Mouse (Mus musculus) hindbrain, embryonic 10.5 days (tissue): ENCODE measurements around the gene Tnfaip6. TPM values are rescaled to one million over a fixed set of nuclear protein-coding genes. Genes with fewer than 3 reads are reported as not detected.

Source experiments
- DNase-seq: peaks from one replicate; pipeline ENCODE4 v3.0.0-alpha.2; 2017; ENCODE audit warnings: low spot score
- H3K27ac ChIP-seq: fragments of 300-500 bp; sonication (generic); 2 replicates; pipeline ENCODE4 v1.5.1; 2016; ENCODE audit warnings: mild to moderate bottlenecking, moderate library complexity
- H3K27me3 ChIP-seq: fragments of 300-500 bp; sonication (generic); 2 replicates; pipeline ENCODE4 v1.6.1; 2016; ENCODE audit warnings: mild to moderate bottlenecking; ENCODE audit not compliant: poor library complexity, insufficient read depth, severe bottlenecking
- H3K36me3 ChIP-seq: fragments of 300-500 bp; sonication (generic); 2 replicates; pipeline ENCODE4 v1.6.1; 2016; ENCODE audit warnings: mild to moderate bottlenecking, moderate library complexity
- H3K4me1 ChIP-seq: fragments of 300-500 bp; sonication (generic); replicated peaks from 2 replicates; pipeline ENCODE4 v1.6.1; 2016; ENCODE audit warnings: mild to moderate bottlenecking
- H3K4me3 ChIP-seq: fragments of 300-500 bp; sonication (generic); 2 replicates; pipeline ENCODE4 v1.5.1; 2016; ENCODE audit warnings: mild to moderate bottlenecking, moderate library complexity
- H3K9me3 ChIP-seq: fragments of 300-500 bp; sonication (generic); 2 replicates; pipeline ENCODE4 v1.6.1; 2016; ENCODE audit warnings: mild to moderate bottlenecking, moderate library complexity
- WGBS: fragments of 180-500 bp; shearing (Covaris S2); methylation state at CpG from one replicate; pipeline ENCODE4 v1.1.7; 2016; 5-methylcytosine and 5-hydroxymethylcytosine counted together
- polyA plus RNA-seq: library from polyadenylated mRNA; unstranded; fragments of >200 nt; fragmentation: Nextera tagmentation; extraction: Ambion mirVana; gene quantifications from 2 replicates; pipeline ENCODE4 v1.2.1, GENCODE M21; 2016

Gene Tnfaip6
- polyA plus RNA-seq, 1 experiment from 2014 or later, result 28.6 TPM

DNA sequence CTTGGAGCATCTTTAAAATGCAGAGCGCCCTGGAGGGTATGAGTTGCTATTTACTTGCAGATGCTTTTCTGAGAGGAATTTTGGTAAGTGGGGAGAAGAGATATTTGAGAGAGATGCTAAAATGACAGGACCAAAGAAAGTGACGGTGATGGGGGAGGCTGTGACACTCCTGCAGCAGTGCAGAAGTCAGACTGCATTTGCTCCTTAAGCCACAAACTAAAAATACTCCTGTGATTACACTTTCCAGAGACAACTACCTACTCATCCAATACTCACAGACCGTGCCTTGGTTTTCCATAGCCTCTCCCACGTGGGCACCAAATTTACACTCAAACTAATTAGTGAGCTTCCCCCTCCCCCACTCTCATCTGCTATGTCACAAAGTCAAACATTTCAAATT, 2.7 kb upstream of the Tnfaip6 start:
- Histone ChIP-seq H3K36me3 (no peaks in the 10 kb centered on the region), H3K9me3 (0 out of 2 replicates have a peak, but pooled peaks cover 2% of the 10 kb centered on the region), H3K4me1 (peaks cover 24% of the 10 kb centered on the region), H3K4me3 (no peak overlapping the region), H3K27ac (no peak overlapping the region), H3K27me3 (no peaks in the 10 kb centered on the region)
- WGBS, result 83% methylated on average over 4 of the region's 4 CpGs
- no peak for DNase-seq

GRCm38 (mm10) chr2:52036929-52037595, 747 bp upstream of the Tnfaip6 start:
- DNase-seq, result peak; percentile 47
- H3K9me3 ChIP-seq, result 0 out of 2 replicates have a peak, but pooled peaks cover 2% of the 10 kb centered on the region
- peaks cover 24% of the 10 kb centered on the region for H3K4me1 ChIP-seq
- WGBS, result 34% methylated on average over 9 of the region's 11 CpGs
- H3K27ac ChIP-seq, result peak overlapping the region; percentile 86
- no peaks in the 10 kb centered on the region for H3K27me3 ChIP-seq
- peak overlapping the region; percentile 59 for H3K4me3 ChIP-seq
- H3K36me3 ChIP-seq, result no peaks in the 10 kb centered on the region

DNA sequence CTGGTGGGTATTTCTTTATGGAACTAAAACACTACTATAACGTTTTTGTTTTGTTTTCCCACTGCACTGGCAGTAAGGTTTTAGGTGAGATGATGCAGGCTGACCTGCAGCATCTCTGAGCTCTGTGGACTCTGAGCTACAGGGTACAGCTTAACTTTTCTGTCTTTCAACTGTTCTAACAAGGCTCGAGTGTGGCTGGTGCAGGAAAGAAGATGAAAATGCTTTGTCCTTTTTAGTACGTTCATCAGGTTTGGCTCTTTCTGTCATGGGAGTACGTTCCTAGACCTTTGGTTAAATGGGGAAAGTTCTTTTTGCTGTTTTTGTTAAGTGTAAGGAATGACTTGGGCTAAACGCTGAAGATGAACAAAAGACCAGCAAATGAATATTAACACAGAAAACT, 749 bp downstream of the Tnfaip6 start:
- no peak for DNase-seq
- no peaks in the 10 kb centered on the region for H3K27me3 ChIP-seq
- H3K27ac ChIP-seq, result peak overlapping the region; percentile 86
- 30% methylated on average over 5 of the region's 5 CpGs for WGBS
- H3K36me3 ChIP-seq, result peaks cover 2% of the 10 kb centered on the region; the same call in 1 of the 2 replicates
- no peaks in the 10 kb centered on the region for H3K9me3 ChIP-seq
- H3K4me1 ChIP-seq, result peaks cover 27% of the 10 kb centered on the region
- peak overlapping the region; percentile 59 for H3K4me3 ChIP-seq

DNA sequence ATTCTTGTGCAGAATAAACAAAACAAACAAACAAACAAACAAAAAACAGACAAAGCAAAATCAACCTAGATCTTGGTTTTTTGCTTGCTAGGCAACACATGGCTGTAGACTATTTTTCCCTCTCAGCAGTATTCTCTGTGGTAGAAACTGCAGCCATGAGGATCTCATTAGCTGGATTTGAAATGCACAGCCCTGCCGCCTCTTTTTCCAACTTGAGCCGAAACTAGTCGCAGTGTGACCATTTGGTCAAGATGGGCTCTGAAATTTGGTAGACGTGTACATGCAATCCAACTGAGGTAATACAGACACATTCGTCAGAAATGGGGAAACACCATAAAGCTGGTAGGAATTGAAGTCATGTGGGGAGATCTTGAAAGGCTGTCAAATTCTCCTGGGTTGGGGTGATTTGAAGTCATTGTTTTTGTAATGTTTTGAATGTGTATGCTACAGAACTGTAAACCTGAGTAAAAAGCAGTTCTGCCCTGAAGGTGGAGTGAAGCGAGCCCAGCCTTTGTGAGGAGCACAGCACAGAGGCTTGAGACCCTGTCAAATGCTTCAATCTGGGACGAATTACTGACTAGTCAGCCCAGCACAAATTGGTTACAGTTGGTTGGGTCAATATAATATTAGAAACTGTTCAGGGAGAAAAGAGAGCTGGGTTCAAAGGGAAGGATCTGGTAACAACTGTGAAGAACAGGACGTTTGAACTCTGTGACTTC, 1.4 kb downstream of the Tnfaip6 start:
- Histone ChIP-seq H3K36me3 (peaks cover 8% of the 10 kb centered on the region), H3K9me3 (no peaks in the 10 kb centered on the region), H3K27me3 (no peaks in the 10 kb centered on the region), H3K4me1 (peaks cover 28% of the 10 kb centered on the region), H3K27ac (peak overlapping the region; percentile 72), H3K4me3 (peak overlapping the region; percentile 59)
- WGBS, result 29% methylated on average over 8 of the region's 8 CpGs
- DNase-seq, result peak; percentile 43

GRCm38 (mm10) chr2:52042132-52042531, 4.3 kb downstream of the Tnfaip6 start:
- Histone ChIP-seq H3K36me3 (peaks cover 23% of the 10 kb centered on the region), H3K27me3 (no peaks in the 10 kb centered on the region), H3K9me3 (no peaks in the 10 kb centered on the region), H3K27ac (no peak overlapping the region), H3K4me1 (peaks cover 19% of the 10 kb centered on the region), H3K4me3 (no peak overlapping the region)
- 70% methylated on average over 3 of the region's 3 CpGs for WGBS
- DNase-seq, result no peak

DNA sequence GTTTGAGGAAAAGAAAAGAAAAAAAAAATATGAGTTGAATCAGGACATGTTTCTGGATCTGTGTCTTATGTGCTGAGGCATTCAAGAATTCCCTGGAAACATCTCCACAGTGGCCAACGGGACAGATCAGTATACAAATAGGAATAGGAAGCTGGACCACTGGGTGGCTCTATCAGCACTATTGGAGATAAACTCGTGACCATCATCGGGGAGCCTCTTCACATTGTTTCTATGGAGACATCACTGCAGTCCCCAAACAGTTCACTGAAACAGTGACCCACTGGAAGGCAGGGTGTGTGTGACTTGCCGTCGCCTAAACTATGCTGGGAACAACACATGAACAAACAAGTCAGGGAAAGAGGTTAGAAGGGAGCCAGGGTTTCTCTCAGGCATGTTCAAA, 4.9 kb downstream of the Tnfaip6 start:
- WGBS, result 66% methylated on average over 5 of the region's 5 CpGs
- H3K27ac ChIP-seq, result no peak overlapping the region
- H3K27me3 ChIP-seq, result no peaks in the 10 kb centered on the region
- DNase-seq, result no peak
- no peaks in the 10 kb centered on the region for H3K9me3 ChIP-seq
- H3K36me3 ChIP-seq, result peaks cover 29% of the 10 kb centered on the region
- peaks cover 14% of the 10 kb centered on the region; the same call in 1 of the 2 replicates for H3K4me1 ChIP-seq
- no peak overlapping the region for H3K4me3 ChIP-seq

GRCm38 (mm10) chr2:52043485-52043884, 5.7 kb downstream of the Tnfaip6 start:
- H3K4me3 ChIP-seq, result no peak overlapping the region
- no peak for DNase-seq
- peaks cover 36% of the 10 kb centered on the region for H3K36me3 ChIP-seq
- no peaks in the 10 kb centered on the region for H3K9me3 ChIP-seq
- H3K4me1 ChIP-seq, result peaks cover 13% of the 10 kb centered on the region; the same call in 1 of the 2 replicates
- 89% methylated on average over 11 of the region's 11 CpGs for WGBS
- no peak overlapping the region for H3K27ac ChIP-seq
- H3K27me3 ChIP-seq, result no peaks in the 10 kb centered on the region

DNA sequence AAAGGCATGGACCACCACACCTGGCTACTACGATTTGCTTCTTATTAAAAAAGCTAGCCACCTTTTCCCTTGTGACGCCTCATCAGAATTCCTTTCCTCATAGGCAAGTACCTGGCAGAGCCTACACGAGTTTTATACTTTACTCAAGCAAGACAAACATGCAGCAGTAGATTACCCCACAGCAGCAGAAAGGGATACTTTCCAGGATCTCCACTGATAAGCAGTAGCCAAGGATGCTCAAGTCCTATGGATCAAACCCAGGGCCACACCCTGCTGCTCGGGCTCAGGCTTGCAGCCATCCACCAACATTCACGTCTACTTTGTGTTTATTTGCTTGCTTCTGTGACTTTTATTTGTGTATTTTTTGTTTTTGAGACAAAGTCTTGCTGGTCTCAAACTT, 8.2 kb downstream of the Tnfaip6 start:
- Histone ChIP-seq H3K4me3 (no peak overlapping the region), H3K36me3 (peaks cover 49% of the 10 kb centered on the region), H3K9me3 (no peaks in the 10 kb centered on the region), H3K4me1 (0 out of 2 replicates have a peak, but pooled peaks cover 3% of the 10 kb centered on the region), H3K27ac (no peak overlapping the region), H3K27me3 (no peaks in the 10 kb centered on the region)
- 88% methylated on average over 5 of the region's 5 CpGs for WGBS
- DNase-seq, result no peak

GRCm38 (mm10) chr2:52050823-52051222, 13.0 kb downstream of the Tnfaip6 start:
- H3K36me3 ChIP-seq, result peaks cover 59% of the 10 kb centered on the region
- DNase-seq, result no peak

GRCm38 (mm10) chr2:52052335-52052734, 14.5 kb downstream of the Tnfaip6 start:
- no peak for DNase-seq
- no peak overlapping the region for H3K27ac ChIP-seq
- H3K36me3 ChIP-seq, result peaks cover 52% of the 10 kb centered on the region
- no peaks in the 10 kb centered on the region for H3K9me3 ChIP-seq
- no peaks in the 10 kb centered on the region for H3K27me3 ChIP-seq
- H3K4me3 ChIP-seq, result no peak overlapping the region
- H3K4me1 ChIP-seq, result peaks cover 6% of the 10 kb centered on the region; the same call in 1 of the 2 replicates
- 86% methylated on average over 4 of the region's 4 CpGs for WGBS

More at GRCm38 (mm10) chr2:52050823-52051222, 13.0 kb downstream of the Tnfaip6 start:
- no peak overlapping the region for H3K27ac ChIP-seq
- no peaks in the 10 kb centered on the region for H3K9me3 ChIP-seq
- peaks cover 6% of the 10 kb centered on the region; the same call in 1 of the 2 replicates for H3K4me1 ChIP-seq
- H3K4me3 ChIP-seq, result no peak overlapping the region
- no peaks in the 10 kb centered on the region for H3K27me3 ChIP-seq
- WGBS, result 94% methylated on average over 11 of the region's 11 CpGs

- Histone ChIP-seq H3K4me3 (no peak overlapping the region), H3K4me1 (peaks cover 6% of the 10 kb centered on the region; the same call in 1 of the 2 replicates), H3K9me3 (no peaks in the 10 kb centered on the region), H3K27ac (no peak overlapping the region), H3K27me3 (no peaks in the 10 kb centered on the region), H3K36me3 (peaks cover 40% of the 10 kb centered on the region)
- WGBS, result 66% methylated on average over 5 of the region's 5 CpGs
- DNase-seq, result no peak
Measured at GRCm38 (mm10) chr2:52053502-52053901, 15.7 kb downstream of the Tnfaip6 start.

- peaks cover 6% of the 10 kb centered on the region; the same call in 1 of the 2 replicates for H3K4me1 ChIP-seq
- H3K9me3 ChIP-seq, result no peaks in the 10 kb centered on the region
- WGBS, result 25% methylated on average over 4 of the region's 4 CpGs
- peaks cover 32% of the 10 kb centered on the region for H3K36me3 ChIP-seq
- no peak for DNase-seq
- no peak overlapping the region for H3K4me3 ChIP-seq
- H3K27me3 ChIP-seq, result no peaks in the 10 kb centered on the region
- H3K27ac ChIP-seq, result no peak overlapping the region
Measured at GRCm38 (mm10) chr2:52055616-52056015, 17.8 kb downstream of the Tnfaip6 start.

DNA sequence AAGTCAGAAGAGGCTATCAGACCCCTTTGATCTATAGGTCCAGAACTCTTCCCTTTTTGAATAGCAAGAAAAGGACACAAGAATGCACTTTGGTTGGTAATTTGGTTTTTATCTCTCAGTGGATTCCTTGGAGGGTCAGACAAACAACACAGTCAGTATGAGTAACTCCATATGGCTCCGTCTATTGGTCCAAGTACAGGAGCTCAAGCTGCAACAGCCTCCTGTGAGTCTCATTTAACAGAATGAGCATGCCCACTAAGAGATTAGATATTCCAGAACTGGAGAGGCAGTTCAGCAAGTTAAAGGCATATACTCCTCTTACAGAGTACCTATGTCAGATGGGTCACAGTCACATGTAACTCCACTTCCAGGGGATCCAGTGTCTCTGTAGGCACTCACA, 19.3 kb downstream of the Tnfaip6 start:
- Histone ChIP-seq H3K9me3 (no peaks in the 10 kb centered on the region), H3K4me1 (peaks cover 6% of the 10 kb centered on the region; the same call in 1 of the 2 replicates), H3K27me3 (no peaks in the 10 kb centered on the region), H3K4me3 (no peak overlapping the region), H3K36me3 (peaks cover 18% of the 10 kb centered on the region), H3K27ac (no peak overlapping the region)
- 89% methylated on average over 1 of the region's 1 CpGs for WGBS
- no peak for DNase-seq
